Mouse (Mus musculus) stomach, postnatal 0 days (tissue): ENCODE results near the gene Tcte1. TPM values are rescaled to one million over a fixed set of nuclear protein-coding genes. Genes with fewer than 3 reads are reported as not detected.

ENCODE experiments used
- ATAC-seq: fragments of 200-750 bp; cut with Nextera tagmentation; 2 replicates; pipeline ENCODE4 v1.8.0; 2017; ENCODE audit not compliant: low FRiP score, low TSS enrichment
- DNase-seq: peaks from one replicate; pipeline ENCODE4 v3.0.0-alpha.2; 2016; ENCODE audit warnings: low spot score
- H3K27ac ChIP-seq: fragments of 300-500 bp; sonication (generic); replicated peaks from 2 replicates; pipeline ENCODE4 v1.5.1; 2014; ENCODE audit warnings: mild to moderate bottlenecking, control low read depth
- H3K27me3 ChIP-seq: fragments of 300-500 bp; sonication (generic); 2 replicates; pipeline ENCODE4 v1.6.1; 2014; ENCODE audit warnings: low read length; ENCODE audit not compliant: control insufficient read depth, insufficient read depth
- H3K36me3 ChIP-seq: fragments of 300-500 bp; sonication (generic); 2 replicates; pipeline ENCODE4 v1.6.1; 2014; ENCODE audit warnings: low read length, mixed read lengths; ENCODE audit not compliant: control insufficient read depth, insufficient read depth
- H3K4me1 ChIP-seq: fragments of 300-500 bp; sonication (generic); replicated peaks from 2 replicates; pipeline ENCODE4 v1.6.1; 2014; ENCODE audit warnings: antibody characterized with exemption; ENCODE audit not compliant: control insufficient read depth, insufficient read depth
- H3K4me2 ChIP-seq: fragments of 300-500 bp; sonication (generic); replicated peaks from 2 replicates; pipeline ENCODE4 v1.6.1; 2014; ENCODE audit warnings: low read depth, mild to moderate bottlenecking, control low read depth, moderate library complexity
- H3K4me3 ChIP-seq: fragments of 300-500 bp; sonication (generic); 2 replicates; pipeline ENCODE4 v1.5.1; 2014; ENCODE audit warnings: low read depth, low read length, control low read depth
- H3K9ac ChIP-seq: fragments of 300-500 bp; sonication (generic); 2 replicates; pipeline ENCODE4 v1.6.1; 2014; ENCODE audit warnings: mild to moderate bottlenecking, low read length, control low read depth, mixed read lengths
- H3K9me3 ChIP-seq: fragments of 300-500 bp; sonication (generic); 2 replicates; pipeline ENCODE4 v1.6.1; 2016; ENCODE audit warnings: low read length; ENCODE audit not compliant: control insufficient read depth
- CTCF ChIP-seq: IDR thresholded peaks from 2 replicates; pipeline ENCODE4 v1.5.1; 2016; ENCODE audit warnings: antibody characterized with exemption, low read depth, mild to moderate bottlenecking, moderate library complexity
- EP300 ChIP-seq: optimal IDR thresholded peaks from 2 replicates; pipeline ENCODE3; 2016; ENCODE audit warnings: antibody characterized with exemption
- WGBS: fragments of 180-500 bp; shearing (Covaris S2); extraction: QIAGEN DNeasy Blood & Tissue Kit; methylation state at CpG from one replicate; pipeline ENCODE4 v1.1.7; 2014; 5-methylcytosine and 5-hydroxymethylcytosine counted together
- polyA plus RNA-seq: library from polyadenylated mRNA; unstranded; fragments of >200 nt; fragmentation: Nextera tagmentation; extraction: Ambion mirVana; gene quantifications from 2 replicates; pipeline ENCODE4 v1.2.1, GENCODE M21; 2015

Gene Tcte1
- polyA plus RNA-seq, 1 experiment from 2014 or later, result 0.04 TPM

DNA sequence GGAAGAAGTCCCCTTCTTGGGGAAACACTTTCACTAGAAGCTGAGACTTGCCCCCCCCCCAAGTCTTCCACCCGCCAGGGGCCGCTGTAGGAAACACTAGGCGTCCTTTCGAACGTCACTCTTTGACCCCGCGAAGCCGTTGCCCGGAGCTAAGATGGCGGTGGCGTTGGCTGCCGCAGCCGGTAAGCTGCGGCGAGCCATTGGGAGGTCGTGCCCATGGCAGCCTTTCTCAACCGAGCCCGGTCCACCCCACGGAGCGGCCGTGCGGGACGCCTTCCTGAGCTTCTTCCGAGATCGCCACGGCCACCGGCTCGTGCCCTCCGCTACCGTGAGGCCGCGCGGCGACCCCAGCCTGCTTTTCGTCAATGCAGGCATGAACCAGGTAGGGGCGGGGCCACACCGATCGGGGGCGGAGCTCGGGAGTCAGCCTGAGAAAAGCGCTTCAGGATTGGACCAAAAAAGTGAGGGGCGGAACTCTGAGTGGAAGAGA is 16.5 kb upstream of the Tcte1 start, which contains the start of gene Aars2:
Gene Aars2 (plus strand): TSS at position 142 of the 490 bp plus-strand sequence.
- TF ChIP-seq EP300 (peak; percentile 39), CTCF (peak; percentile 93)
- DNase-seq (peak; percentile 95), ATAC-seq (peak; percentile 94)
- Histone ChIP-seq H3K9ac (peak within 1 kb of the TSS; percentile 76), H3K27ac (peak within 1 kb of the TSS; percentile 78), H3K27me3 (no peaks in the 10 kb centered on the region), H3K36me3 (0 out of 2 replicates have a peak, but pooled peaks cover 4% of the 10 kb centered on the region), H3K4me1 (peaks cover 2% of the 10 kb centered on the region; the same call in 1 of the 2 replicates), H3K9me3 (no peaks in the 10 kb centered on the region), H3K4me3 (peak within 1 kb of the TSS; percentile 80), H3K4me2 (peak within 1 kb of the TSS; percentile 48)
- whole genome bisulfite sequencing, result under 1% methylated on average over 42 of the region's 42 CpGs

DNA sequence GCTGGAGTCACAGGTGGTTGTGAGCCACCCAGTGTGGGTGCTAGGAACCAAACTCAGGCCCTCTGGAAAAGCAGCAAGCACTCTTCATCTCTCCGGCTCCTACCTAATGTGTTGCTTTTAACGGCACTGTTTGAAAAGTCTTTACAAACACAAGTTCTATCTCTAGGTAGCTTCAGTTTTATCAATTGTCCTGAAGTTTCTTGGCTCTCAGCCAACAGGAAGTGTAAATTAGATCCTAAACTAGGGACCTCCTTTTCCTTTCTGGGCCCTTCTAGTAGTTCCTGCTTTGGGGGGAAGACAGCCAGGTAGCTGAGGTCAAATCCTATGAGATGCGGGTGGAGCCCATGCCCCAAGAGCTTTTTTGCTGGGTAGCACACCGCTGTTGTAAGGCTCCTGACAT is 12.4 kb upstream of the Tcte1 start:
- TF ChIP-seq CTCF (no peak), EP300 (no peak)
- Histone ChIP-seq H3K36me3 (0 out of 2 replicates have a peak, but pooled peaks cover 4% of the 10 kb centered on the region), H3K27me3 (no peaks in the 10 kb centered on the region), H3K4me1 (peaks cover 2% of the 10 kb centered on the region; the same call in 1 of the 2 replicates), H3K9me3 (no peaks in the 10 kb centered on the region), H3K27ac (no peak overlapping the region), H3K4me2 (no peak overlapping the region), H3K9ac (no peak overlapping the region), H3K4me3 (no peak overlapping the region)
- ATAC-seq (no peak), DNase-seq (no peak)
- WGBS, result 87% methylated on average over 4 of the region's 4 CpGs

- no peak for ATAC-seq
- H3K4me1 ChIP-seq, result peaks cover 2% of the 10 kb centered on the region; the same call in 1 of the 2 replicates
- no peak overlapping the region for H3K9ac ChIP-seq
- 96% methylated on average over 4 of the region's 4 CpGs for WGBS
- no peak overlapping the region for H3K4me2 ChIP-seq
- H3K27me3 ChIP-seq, result no peaks in the 10 kb centered on the region
- no peak for TF ChIP-seq CTCF
- TF ChIP-seq EP300, result no peak
- H3K9me3 ChIP-seq, result no peaks in the 10 kb centered on the region
- no peak overlapping the region for H3K27ac ChIP-seq
- no peak overlapping the region for H3K4me3 ChIP-seq
- DNase-seq, result no peak
- H3K36me3 ChIP-seq, result 0 out of 2 replicates have a peak, but pooled peaks cover 4% of the 10 kb centered on the region
These were observed 11.5 kb upstream of the Tcte1 start for GRCm38 (mm10) chr17:45511757-45512156.

DNA sequence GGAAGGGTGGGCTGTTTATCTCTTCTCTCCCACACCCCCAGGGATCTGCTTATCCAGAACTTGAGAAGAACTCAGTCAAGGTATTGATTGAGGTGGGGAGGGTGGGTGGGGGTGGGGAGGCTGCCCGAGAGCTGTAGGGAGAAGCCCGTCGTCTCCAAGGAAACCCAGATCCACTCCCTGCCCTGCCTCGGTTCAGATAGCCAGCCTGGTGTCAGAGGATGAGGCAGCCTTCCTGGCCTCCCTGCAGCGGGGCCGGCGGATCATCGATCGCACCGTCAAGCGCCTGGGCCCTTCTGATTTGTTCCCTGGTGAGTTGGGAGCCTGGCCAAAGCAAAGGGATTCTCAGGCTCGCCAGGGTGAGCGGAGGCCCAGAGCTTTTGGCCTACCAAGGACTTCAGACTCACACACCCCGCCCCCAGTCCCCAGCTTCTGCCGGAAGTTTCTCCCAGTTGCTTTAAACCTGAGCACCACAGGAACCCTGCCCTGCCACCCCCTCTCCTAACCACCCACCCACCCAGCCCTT is 8.0 kb upstream of the Tcte1 start:
- no peak overlapping the region for H3K9ac ChIP-seq
- no peaks in the 10 kb centered on the region for H3K9me3 ChIP-seq
- no peak overlapping the region for H3K27ac ChIP-seq
- ATAC-seq, result no peak
- H3K4me2 ChIP-seq, result no peak overlapping the region
- TF ChIP-seq CTCF, result no peak
- no peak for TF ChIP-seq EP300
- H3K4me1 ChIP-seq, result no peaks in the 10 kb centered on the region
- 54% methylated on average over 15 of the region's 15 CpGs for WGBS
- no peaks in the 10 kb centered on the region for H3K27me3 ChIP-seq
- no peak for DNase-seq
- no peak overlapping the region for H3K4me3 ChIP-seq
- no peaks in the 10 kb centered on the region for H3K36me3 ChIP-seq

GRCm38 (mm10) chr17:45515806-45516205 is 7.4 kb upstream of the Tcte1 start:
- DNase-seq, result no peak
- Histone ChIP-seq H3K27ac (no peak overlapping the region), H3K9ac (no peak overlapping the region), H3K4me2 (no peak overlapping the region), H3K4me1 (no peaks in the 10 kb centered on the region), H3K9me3 (no peaks in the 10 kb centered on the region), H3K27me3 (no peaks in the 10 kb centered on the region), H3K4me3 (no peak overlapping the region), H3K36me3 (no peaks in the 10 kb centered on the region)
- 88% methylated on average over 10 of the region's 10 CpGs for WGBS
- TF ChIP-seq EP300 (no peak), CTCF (no peak)
- ATAC-seq, result no peak

- no peaks in the 10 kb centered on the region for H3K27me3 ChIP-seq
- ATAC-seq, result no peak
These were observed 6.7 kb upstream of the Tcte1 start for GRCm38 (mm10) chr17:45516488-45516887.

More at GRCm38 (mm10) chr17:45516488-45516887, 6.7 kb upstream of the Tcte1 start:
- 45% methylated on average over 8 of the region's 8 CpGs for WGBS
- no peaks in the 10 kb centered on the region for H3K36me3 ChIP-seq
- no peaks in the 10 kb centered on the region for H3K4me1 ChIP-seq
- no peak for TF ChIP-seq EP300
- TF ChIP-seq CTCF, result peak; percentile 92
- no peaks in the 10 kb centered on the region for H3K9me3 ChIP-seq
- H3K9ac ChIP-seq, result no peak overlapping the region
- no peak overlapping the region for H3K27ac ChIP-seq
- no peak overlapping the region for H3K4me2 ChIP-seq
- DNase-seq, result peak; percentile 78
- H3K4me3 ChIP-seq, result no peak overlapping the region
